Mouse (Mus musculus) MEL (cell line): ENCODE results near the gene Cd274.

Source experiments
- JUND ChIP-seq: IDR thresholded peaks from 2 replicates; pipeline ENCODE4 v1.6.1; 2011; ENCODE audit warnings: low read depth, mild to moderate bottlenecking, improper control_type of control experiment, low read length
- POLR2AphosphoS5 ChIP-seq: IDR thresholded peaks from 2 replicates; pipeline ENCODE4 v1.6.1; 2012; ENCODE audit warnings: low read depth, borderline replicate concordance, mild to moderate bottlenecking, inconsistent platforms, low read length, moderate library complexity, mixed read lengths

DNA sequence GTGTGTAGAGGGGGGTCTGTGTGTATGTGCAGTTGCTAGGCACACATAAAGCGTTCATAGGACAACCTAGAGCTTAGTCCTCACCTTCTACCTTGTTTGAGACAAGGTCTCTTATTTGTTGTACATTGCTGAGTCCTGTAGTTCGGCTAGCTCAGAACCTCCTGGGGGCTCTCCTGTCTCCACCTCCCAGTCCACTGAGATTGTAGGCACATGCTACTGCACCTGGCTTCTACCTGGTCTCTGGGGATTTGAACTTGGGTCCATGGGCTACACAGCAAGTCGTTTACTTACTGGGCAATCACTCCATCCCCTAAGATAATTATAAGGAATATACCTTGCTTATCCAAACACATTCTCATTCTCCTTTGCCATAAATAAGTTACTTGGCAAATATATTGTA, 5.4 kb downstream of the Cd274 start:
- no peak for TF ChIP-seq JUND
- TF ChIP-seq POLR2AphosphoS5: no peak
